Mouse (Mus musculus): Measurements from ENCODE around the gene Skint3.
"Not testable (repeated sequence)": the region's sequence is repeated elsewhere in the genome, so short reads cannot be mapped to it uniquely, and the experiment has no call there.

Skint3 gene

DNA sequence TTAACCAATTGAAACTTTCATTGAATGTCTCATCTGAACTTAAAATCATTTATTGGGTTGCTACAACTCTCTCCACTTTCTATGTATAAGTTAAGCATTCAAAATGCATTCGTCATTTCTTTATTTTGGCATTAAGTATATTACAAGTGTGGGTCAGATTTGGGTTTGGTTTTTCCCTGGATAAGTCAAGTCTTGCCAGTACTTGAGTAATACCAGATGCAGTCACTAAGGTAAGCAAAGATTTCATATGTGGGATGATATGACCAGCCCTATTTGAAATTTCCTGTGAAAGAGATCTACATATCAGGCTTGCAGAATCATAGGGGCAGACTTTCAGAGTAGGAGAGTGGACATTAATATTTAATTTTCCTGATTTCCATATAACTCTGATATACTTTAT, at the start of gene Skint3:
Gene Skint3, plus strand, starts transcription at position 301 of the 400 bp plus-strand sequence.
- no peak for DNase-seq (ENCODE audit: low read depth)

DNA sequence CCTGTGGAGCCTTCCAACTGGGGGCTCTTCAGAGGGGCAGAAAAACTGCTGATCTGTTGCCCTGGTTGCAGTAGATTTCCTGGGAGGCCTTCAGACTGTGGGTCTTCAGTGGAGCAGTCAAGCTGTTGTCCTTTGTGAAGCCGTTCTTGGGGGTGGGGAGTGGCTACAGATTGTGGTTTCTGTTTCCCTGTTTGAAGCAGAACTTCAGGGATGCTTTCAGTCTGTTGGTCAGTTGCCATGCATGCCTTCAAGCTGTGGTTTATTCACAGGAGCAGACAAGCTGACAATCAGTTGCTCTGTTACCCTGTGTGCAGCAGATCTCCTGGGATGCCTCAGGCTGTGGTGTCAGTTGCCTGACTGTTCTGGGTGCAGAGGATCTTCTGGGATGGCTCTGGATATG, 11.4 kb downstream of the Skint3 start:
- DNase-seq (ENCODE audit: low read depth) = no peak

DNA sequence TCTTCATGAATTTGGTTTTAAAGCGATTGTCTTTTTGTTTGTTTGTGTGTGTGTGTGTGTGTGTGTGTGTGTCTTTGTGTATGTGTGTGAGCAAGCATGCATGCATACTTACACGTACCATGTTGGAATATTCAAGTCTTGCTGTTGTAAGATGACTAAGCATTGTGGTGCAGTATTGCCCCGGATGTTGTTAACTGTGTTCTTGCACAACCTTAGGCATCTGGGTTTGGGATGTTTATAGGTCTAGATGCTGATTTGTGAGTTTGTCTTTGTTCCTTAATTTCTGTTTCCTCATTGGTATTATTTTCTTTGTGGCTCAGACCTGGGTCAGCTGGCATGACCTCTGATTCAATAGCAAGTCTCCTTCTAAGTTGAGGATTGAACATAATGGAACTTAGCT, 11.9 kb downstream of the Skint3 start:
- no peak for DNase-seq (ENCODE audit: low read depth)

GRCm38 (mm10) chr4:112256022-112256421, 24.0 kb downstream of the Skint3 start:
- DNase-seq (ENCODE audit: low read depth) = no peak

DNA sequence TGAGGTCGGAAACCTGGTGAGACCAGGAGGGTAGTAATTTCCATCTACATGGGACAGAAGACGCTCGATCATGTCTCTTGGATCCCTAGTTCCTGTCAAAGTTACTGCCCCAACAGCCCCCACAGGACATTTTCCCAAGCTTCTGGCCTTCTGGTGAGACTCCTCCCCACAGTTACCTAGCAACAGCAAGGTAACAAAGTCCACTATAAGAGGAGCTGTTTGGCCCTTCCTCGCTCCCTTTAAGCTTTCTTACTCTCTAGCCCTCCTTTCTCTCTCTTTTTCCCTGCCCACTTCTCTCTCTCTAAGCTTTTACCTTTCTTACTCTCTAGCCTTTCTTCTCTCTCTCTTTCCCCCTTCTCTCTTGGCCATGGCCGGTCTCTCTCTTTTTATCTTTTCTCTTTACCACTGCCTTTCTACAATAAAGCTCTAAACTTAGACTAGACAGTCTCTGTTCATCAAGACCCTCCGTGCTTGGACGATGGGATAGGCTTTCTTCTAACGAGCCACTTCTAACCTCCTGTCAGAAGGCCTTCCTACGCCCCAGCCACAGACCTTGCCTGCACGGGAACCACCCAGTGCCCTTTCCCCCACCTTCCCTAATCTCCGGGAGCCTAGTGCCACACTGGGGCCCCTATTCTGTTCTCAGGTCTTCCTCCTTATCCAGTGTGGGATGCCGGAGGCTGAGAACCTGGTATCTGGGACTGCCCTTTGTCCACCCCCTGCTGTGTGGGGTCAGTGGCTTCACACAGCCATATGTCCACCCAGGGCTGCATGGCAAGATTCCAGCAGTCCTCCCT, 55.3 kb downstream of the Skint3 start:
- no peak for DNase-seq (ENCODE audit: low read depth)

DNA sequence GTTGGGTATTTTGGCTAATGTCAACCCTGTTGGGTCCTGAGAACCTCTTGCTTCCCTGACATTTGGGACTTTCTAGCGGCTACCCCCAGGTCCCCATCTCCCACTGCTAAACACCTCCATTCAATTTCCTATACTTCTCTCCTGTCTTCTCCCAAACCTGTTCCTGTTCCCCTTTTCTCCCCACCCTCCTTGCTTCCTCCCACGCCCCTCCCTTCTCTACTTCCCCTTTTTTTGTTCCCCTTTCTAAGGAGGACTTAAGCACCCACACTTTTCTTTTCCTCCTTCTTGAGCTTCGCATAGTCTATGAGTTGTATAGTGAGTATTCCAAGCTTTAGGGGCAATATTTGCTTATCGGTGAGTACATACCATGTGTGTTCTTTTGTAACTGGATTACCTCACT, 56.4 kb downstream of the Skint3 start:
- DNase-seq (ENCODE audit: low read depth) = no peak

- DNase-seq (ENCODE audit: low read depth) = no peak
These were observed 70.3 kb downstream of the Skint3 start for GRCm38 (mm10) chr4:112302305-112302704.

DNA sequence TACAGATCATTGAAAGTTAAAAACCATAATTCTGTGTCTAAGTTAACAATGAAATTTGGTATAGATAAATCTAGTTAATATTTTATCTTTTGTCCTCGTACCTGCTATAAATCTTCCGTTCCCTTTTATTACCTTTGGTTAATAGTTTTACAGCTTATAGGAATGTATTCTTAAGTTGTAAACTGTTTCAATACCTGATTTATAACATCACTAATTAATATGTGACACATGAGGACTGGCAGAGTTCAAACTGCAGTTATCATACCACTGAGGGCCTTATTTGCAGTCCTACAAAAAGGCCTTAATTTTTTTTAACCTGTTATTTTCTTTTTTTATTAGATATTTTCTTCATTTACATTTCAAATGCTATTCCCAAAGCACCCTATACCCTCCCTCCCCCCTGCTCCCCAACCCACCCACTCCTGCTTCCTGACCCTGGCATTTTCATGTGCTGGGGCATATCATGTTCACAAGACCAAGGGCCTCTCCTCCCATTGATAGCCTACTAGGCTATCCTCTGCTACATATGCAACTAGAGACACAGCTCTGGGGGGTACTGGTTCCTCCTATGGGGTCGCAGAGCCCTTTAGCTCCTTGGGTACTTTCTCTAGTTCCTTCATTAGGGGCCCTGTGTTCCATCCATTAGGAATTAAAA, 70.9 kb downstream of the Skint3 start:
- DNase-seq (ENCODE audit: low read depth) = no peak

GRCm38 (mm10) chr4:112349111-112349510, 117.1 kb downstream of the Skint3 start:
- not testable (repeated sequence) for DNase-seq (ENCODE audit: low read depth)
